Mouse (Mus musculus) urinary bladder, postnatal 10 days (tissue): ENCODE measurements around the gene Tmprss2.
A peak's percentile ranks its signal among the peaks of the same experiment; 100 is the strongest.

Source experiments
- DNase-seq: peaks from one replicate; pipeline ENCODE4 v3.0.0; 2022; ENCODE audit warnings: low spot score

The Tmprss2 gene

GRCm38 (mm10) chr16:97610939-97611338, at the start of gene Tmprss2:
Gene Tmprss2 (minus strand): TSS chr16:97611195.
- peak; percentile 46 for DNase-seq

GRCm38 (mm10) chr16:97659225-97659658, 48.2 kb upstream of the Tmprss2 start:
- no peak for DNase-seq

- DNase-seq = no peak
These were observed 47.5 kb upstream of the Tmprss2 start for GRCm38 (mm10) chr16:97658481-97658880.

- no peak for DNase-seq
These were observed 44.8 kb upstream of the Tmprss2 start for GRCm38 (mm10) chr16:97655800-97656199.

GRCm38 (mm10) chr16:97649522-97650188, 38.7 kb upstream of the Tmprss2 start:
- DNase-seq = no peak

- no peak for DNase-seq
These were observed 33.7 kb upstream of the Tmprss2 start for GRCm38 (mm10) chr16:97644681-97645080.

GRCm38 (mm10) chr16:97639630-97640029, 28.6 kb upstream of the Tmprss2 start:
- no peak for DNase-seq

GRCm38 (mm10) chr16:97632880-97633484, 22.0 kb upstream of the Tmprss2 start:
- peak; percentile 16 for DNase-seq

- no peak for DNase-seq
These were observed 12.2 kb upstream of the Tmprss2 start for GRCm38 (mm10) chr16:97623166-97623565.

GRCm38 (mm10) chr16:97622383-97622889, 11.4 kb upstream of the Tmprss2 start:
- no peak for DNase-seq

- DNase-seq = no peak
These were observed 7.3 kb upstream of the Tmprss2 start for GRCm38 (mm10) chr16:97618285-97618684.

- no peak for DNase-seq
These were observed 1.0 kb upstream of the Tmprss2 start for GRCm38 (mm10) chr16:97612009-97612408.

GRCm38 (mm10) chr16:97610246-97610645, 749 bp downstream of the Tmprss2 start:
- no peak for DNase-seq

GRCm38 (mm10) chr16:97609676-97610075, 1.3 kb downstream of the Tmprss2 start:
- DNase-seq = no peak

- no peak for DNase-seq
These were observed 3.0 kb downstream of the Tmprss2 start for GRCm38 (mm10) chr16:97607956-97608355.

- no peak for DNase-seq
These were observed 4.2 kb downstream of the Tmprss2 start for GRCm38 (mm10) chr16:97606829-97607228.

GRCm38 (mm10) chr16:97605957-97606721, 4.9 kb downstream of the Tmprss2 start:
- no peak for DNase-seq

GRCm38 (mm10) chr16:97602256-97602655, 8.7 kb downstream of the Tmprss2 start:
- no peak for DNase-seq

GRCm38 (mm10) chr16:97600591-97600990, 10.4 kb downstream of the Tmprss2 start:
- no peak for DNase-seq

GRCm38 (mm10) chr16:97598046-97598445, 12.9 kb downstream of the Tmprss2 start:
- no peak for DNase-seq

GRCm38 (mm10) chr16:97593816-97594509, 17.0 kb downstream of the Tmprss2 start:
- DNase-seq = no peak

- DNase-seq = peak; percentile 61
These were observed 17.9 kb downstream of the Tmprss2 start for GRCm38 (mm10) chr16:97593057-97593456.
